Mouse (Mus musculus) kidney, adult 2 months (tissue): ENCODE results near the gene Iqcf5.

Source experiments
- CTCF ChIP-seq: fragments of 200-500 bp; conservative IDR thresholded peaks from 2 replicates; pipeline ENCODE4 v1.5.1; 2011; ENCODE audit warnings: low read depth, mild to moderate bottlenecking, control low read depth, low read length, moderate library complexity, mixed read lengths; ENCODE audit not compliant: insufficient read depth, insufficient read length
- POLR2A ChIP-seq: fragments of 200-500 bp; IDR thresholded peaks from one replicate; pipeline ENCODE4 v1.6.1; 2011; ENCODE audit warnings: low read depth, low read length, control low read depth

GRCm38 (mm10) chr9:106483606-106484005 is 30.8 kb upstream of the Iqcf5 start:
- TF ChIP-seq CTCF (no peak), POLR2A (no peak)
